Mouse (Mus musculus): ENCODE data around the gene Agr2.

DNA sequence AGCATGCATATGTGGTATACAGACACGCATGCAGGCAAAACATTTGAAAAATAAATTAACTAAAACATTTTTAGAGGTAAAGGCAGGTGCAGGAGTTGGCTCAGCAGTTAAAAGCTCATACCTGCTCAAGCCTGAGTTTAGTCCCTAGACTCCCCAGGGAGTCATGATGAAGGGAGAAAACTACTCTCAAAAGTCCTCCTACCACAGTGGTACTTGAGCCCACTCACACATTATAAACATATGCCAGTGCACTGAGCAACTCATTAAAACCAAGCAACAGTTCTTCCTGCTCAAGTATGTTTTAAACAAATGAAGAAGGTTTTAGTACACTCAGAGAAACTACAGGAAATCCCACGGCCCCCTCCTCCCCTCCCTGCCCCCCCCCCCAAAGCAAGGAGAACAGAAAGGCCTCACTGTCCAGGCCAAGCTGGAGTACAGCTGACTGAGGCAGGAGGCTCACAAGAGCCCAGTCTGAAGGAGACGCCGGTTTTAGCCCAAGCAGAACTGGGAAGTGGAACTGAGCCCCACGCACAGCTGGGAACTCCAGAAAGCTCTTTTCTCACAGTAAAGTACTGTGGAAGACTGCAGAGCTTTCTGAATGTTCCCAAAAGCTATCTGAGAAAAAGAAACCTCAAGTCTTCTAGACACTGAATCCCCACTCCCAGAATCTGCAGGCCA lies 36.4 kb downstream of the Agr2 start:
- TF ChIP-seq CTCF (IDR thresholded peaks at IDR 0.05; ENCODE audit: extremely low read depth, insufficient read depth, low read length) (no peak), POLR2A (IDR thresholded peaks at IDR 0.05; ENCODE audit: extremely low read depth, insufficient read depth, low read length) (no peak)

Measured in cortical plate, adult 2 months (tissue).